In the genomic region with DNA sequence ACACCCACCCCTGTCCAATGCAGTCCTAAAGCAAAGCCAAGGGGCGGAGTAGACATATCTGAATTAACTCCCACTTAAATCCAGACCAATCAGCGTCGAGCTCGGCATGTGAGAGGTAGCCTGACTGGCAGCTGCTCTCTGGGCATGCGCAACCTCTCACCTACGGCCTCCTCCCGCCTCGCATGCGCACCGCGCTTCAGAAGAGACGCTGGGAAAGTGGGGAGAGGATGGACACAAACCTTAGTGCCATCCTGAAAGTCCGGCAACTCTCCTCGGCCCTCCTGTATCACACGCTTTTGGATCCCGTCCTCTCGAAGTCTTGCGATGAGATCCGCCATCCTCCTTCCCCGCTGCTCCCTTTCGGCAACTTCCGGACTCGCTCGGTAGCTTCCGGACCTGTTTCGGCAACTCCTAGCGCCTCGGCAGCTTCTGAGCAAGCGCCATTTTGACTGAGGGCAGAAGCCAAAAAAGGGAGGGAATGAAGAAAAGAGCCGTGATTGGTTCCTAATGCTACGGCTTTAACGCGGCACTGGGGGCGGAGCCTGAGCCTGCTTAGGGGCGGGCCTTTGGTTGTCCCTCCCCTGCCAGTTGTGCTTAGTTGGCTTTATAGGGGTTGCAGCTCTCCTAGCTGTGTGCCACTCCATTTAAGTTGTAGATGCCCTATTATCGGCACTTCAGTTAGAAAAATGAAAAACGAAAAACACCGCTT, we compare ENCODE assay signal across 8 mouse cellular contexts. TPM values are rescaled to one million over a fixed set of nuclear protein-coding genes. Genes with fewer than 3 reads are reported as not detected.
DNase-seq lines count a peak whose midpoint lies in the region; ATAC-seq lines count a peak whose summit lies in the region.

No protein-coding gene starts in this region.

- H3K4me3 ChIP-seq in intestine, embryonic 14.5 days (ENCODE audit: low read depth, low read length): peak overlapping the region; percentile 48

- ATAC-seq in intestine, embryonic 14.5 days (replicated peaks; ENCODE audit: low FRiP score, low TSS enrichment, low read depth): peak; percentile 68

- H3K9ac ChIP-seq in intestine, embryonic 14.5 days (ENCODE audit: low read length): peak overlapping the region; percentile 56

- H3K4me1 ChIP-seq in intestine, embryonic 14.5 days (replicated peaks; ENCODE audit: control insufficient read depth, insufficient read depth, low read length): peaks cover 13% of the 10 kb centered on the region; the same call in 1 of the 2 replicates

- H3K4me2 ChIP-seq in intestine, embryonic 14.5 days (ENCODE audit: low read length): peak overlapping the region; percentile 50

- no peaks in the 10 kb centered on the region for H3K9me3 ChIP-seq in intestine, embryonic 14.5 days (ENCODE audit: control insufficient read depth, low read length)

- H3K36me3 ChIP-seq in intestine, embryonic 14.5 days (ENCODE audit: control insufficient read depth, insufficient read depth, low read length): peaks cover 24% of the 10 kb centered on the region

- WGBS in intestine, embryonic 14.5 days: 2% methylated on average over 38 of the region's 38 CpGs

- intact Hi-C loops in left cerebral cortex, postnatal 14 days (cut with DNase I): no loop called here

- peak; percentile 94 to 95 for DNase-seq in adrenal gland, adult 18-20 months (ENCODE audit: low spot score in 2 of 2)
- peak; percentile 99 for DNase-seq in embryo, embryonic 11 days
- peak; percentile 97 for DNase-seq in gastrocnemius, postnatal 25 days
- DNase-seq in intestine, embryonic 14.5 days (ENCODE audit: low spot score): peak; percentile 98
- peak; percentile 97 to 99 for DNase-seq in left cerebral cortex, postnatal 14 days (ENCODE audit: low spot score in 2 of 2)
- peak; percentile 98 for DNase-seq in mesoderm, embryonic 11.5 days (ENCODE audit: low read depth, low spot score)
- peak; percentile 95 to 97 for DNase-seq in right cerebral cortex, postnatal 36 days (ENCODE audit: low spot score in 2 of 2)
- DNase-seq in yolk sac, embryonic 10.5 days (ENCODE audit: low spot score): peak; percentile 98

- no peaks in the 10 kb centered on the region for H3K27me3 ChIP-seq in intestine, embryonic 14.5 days (replicated peaks; ENCODE audit: control insufficient read depth, insufficient read depth, low read length)

- peak overlapping the region; percentile 70; the same call in 1 of the 2 replicates for H3K27ac ChIP-seq in intestine, embryonic 14.5 days (ENCODE audit: low read depth)

RNA-seq across cellular contexts. Expression of a gene that starts 4.4 kb away (rescaled TPM):
- total RNA-seq in adrenal gland, adult 18-20 months (2021): 100 to 1,000 TPM; 119 to 121 TPM
- total RNA-seq in gastrocnemius, postnatal 25 days (2021): 10 to 100 TPM; 58.2 to 68.5 TPM
- 89.7 and 96.0 TPM in 2 replicates for polyA plus RNA-seq in intestine, embryonic 14.5 days (2014; fragmentation: Nextera tagmentation; extraction: Ambion mirVana)
- total RNA-seq in left cerebral cortex, postnatal 14 days (2021): 10 to 100 TPM; 83.4 to 94.1 TPM

RNA-seq across cellular contexts. Expression of a gene that starts 18.3 kb away (rescaled TPM):
- not detected for total RNA-seq in adrenal gland, adult 18-20 months (2021)
- total RNA-seq in gastrocnemius, postnatal 25 days (2021): not detected
- polyA plus RNA-seq in intestine, embryonic 14.5 days (2014; fragmentation: Nextera tagmentation; extraction: Ambion mirVana): not detected in 2 replicates
- total RNA-seq in left cerebral cortex, postnatal 14 days (2021): not detected

RNA-seq across cellular contexts. Expression of a gene that starts 21.5 kb away (rescaled TPM):
- total RNA-seq in adrenal gland, adult 18-20 months (2021): 100 to 1,000 TPM in 1 of 2 experiments, 10 to 100 TPM in 1; 85.6 to 115 TPM
- 1 to 10 TPM; 2.8 to 5.7 TPM for total RNA-seq in gastrocnemius, postnatal 25 days (2021)
- 13.3 and 14.3 TPM in 2 replicates for polyA plus RNA-seq in intestine, embryonic 14.5 days (2014; fragmentation: Nextera tagmentation; extraction: Ambion mirVana)
- total RNA-seq in left cerebral cortex, postnatal 14 days (2021): 100 to 1,000 TPM; 225 to 226 TPM

RNA-seq across cellular contexts. Expression of a gene that starts 22.6 kb away (rescaled TPM):
- under 1 TPM; 0.16 to 0.60 TPM for total RNA-seq in adrenal gland, adult 18-20 months (2021)
- total RNA-seq in gastrocnemius, postnatal 25 days (2021): not detected
- polyA plus RNA-seq in intestine, embryonic 14.5 days (2014; fragmentation: Nextera tagmentation; extraction: Ambion mirVana): 0.08 TPM in 1 of 2 replicates, not detected in the other
- total RNA-seq in left cerebral cortex, postnatal 14 days (2021): under 1 TPM; 0.11 to 0.23 TPM

RNA-seq across cellular contexts. Expression of a gene that starts 24.3 kb away (rescaled TPM):
- 100 to 1,000 TPM; 125 to 147 TPM for total RNA-seq in adrenal gland, adult 18-20 months (2021)
- total RNA-seq in gastrocnemius, postnatal 25 days (2021): 10 to 100 TPM; 17.8 to 23.4 TPM
- 87.4 and 103 TPM in 2 replicates for polyA plus RNA-seq in intestine, embryonic 14.5 days (2014; fragmentation: Nextera tagmentation; extraction: Ambion mirVana)
- 10 to 100 TPM; 26.4 to 26.7 TPM for total RNA-seq in left cerebral cortex, postnatal 14 days (2021)

Comparison
In these comparisons a context has a peak if more than half of its experiments do, and no peak if none do; other contexts are left out.
1. Peak in every context shown above with its lines: DNase-seq, ATAC-seq, H3K4me3 ChIP-seq and H3K27ac ChIP-seq.
2. RNA of a gene that starts 21.5 kb away (total RNA-seq): 225 to 226 TPM in left cerebral cortex, postnatal 14 days and 85.6 to 115 TPM in adrenal gland, adult 18-20 months; 2.8 to 5.7 TPM in gastrocnemius, postnatal 25 days; every median in the first group is over 10 times any median in the second.